ENCODE assay signal across 8 mouse cellular contexts in genomic region chr5:115235323-115235771, GRCm38 (mm10). TPM values are rescaled to one million over a fixed set of nuclear protein-coding genes. Genes with fewer than 3 reads are reported as not detected.
DNase-seq lines count a peak whose midpoint lies in the region; ATAC-seq lines count a peak whose summit lies in the region.

No protein-coding gene starts in this region.

- ATAC-seq in hindbrain, embryonic 14.5 days (ENCODE audit: low FRiP score): peak; percentile 41
- no peak for ATAC-seq in megakaryocyte-erythroid progenitor cell, adult 5-6 weeks (replicated peaks; ENCODE audit: low FRiP score, low TSS enrichment, poor library complexity, severe bottlenecking)

- peaks cover 10% of the 10 kb centered on the region for H3K4me1 ChIP-seq in hindbrain, embryonic 14.5 days (replicated peaks; ENCODE audit: control insufficient read depth, insufficient read depth, low read length)

- DNase-seq in ZHBTc4 (ENCODE audit: low read depth, low spot score): peak; percentile 72
- DNase-seq in cerebellum, postnatal 14 days: peak; percentile 74 to 75
- peak; percentile 58 for DNase-seq in gastrocnemius, adult 18-20 months (ENCODE audit: low spot score)
- DNase-seq in hindbrain, embryonic 14.5 days (ENCODE audit: low spot score): peak; percentile 52
- peak; percentile 65 for DNase-seq in left cerebral cortex, adult 11 months (ENCODE audit: low spot score)
- peak; percentile 69 for DNase-seq in lung, postnatal 10 days
- peak; percentile 63 for DNase-seq in retina, embryonic 14.5 days (ENCODE audit: low spot score)

- H3K4me2 ChIP-seq in hindbrain, embryonic 14.5 days (replicated peaks): peak overlapping the region; percentile 69

- 1% methylated on average over 33 of the region's 45 CpGs for WGBS in hindbrain, embryonic 14.5 days

- H3K9ac ChIP-seq in hindbrain, embryonic 14.5 days: peak overlapping the region; percentile 66

- H3K36me3 ChIP-seq in hindbrain, embryonic 14.5 days (replicated peaks; ENCODE audit: control insufficient read depth, insufficient read depth): peaks cover 9% of the 10 kb centered on the region

- no peaks in the 10 kb centered on the region for H3K9me3 ChIP-seq in hindbrain, embryonic 14.5 days (ENCODE audit: control insufficient read depth, low read length)

- H3K27me3 ChIP-seq in hindbrain, embryonic 14.5 days (ENCODE audit: control insufficient read depth, insufficient read depth, low read length): peaks cover 16% of the 10 kb centered on the region

- peak overlapping the region; percentile 41 for H3K4me3 ChIP-seq in hindbrain, embryonic 14.5 days (replicated peaks; ENCODE audit: low read length)

- H3K27ac ChIP-seq in hindbrain, embryonic 14.5 days: peak overlapping the region; percentile 63; the same call in 1 of the 2 replicates

RNA-seq across cellular contexts. Expression of gene Pop5, which starts 0.3 kb away (rescaled TPM):
- total RNA-seq in gastrocnemius, adult 18-20 months (2021): 10 to 100 TPM; 34.9 to 39.3 TPM
- polyA plus RNA-seq in hindbrain, embryonic 14.5 days (2014; fragmentation: Nextera tagmentation; extraction: Ambion mirVana): 107 and 114 TPM in 2 replicates
- 130 and 136 TPM in 2 replicates for total RNA-seq in megakaryocyte-erythroid progenitor cell, adult 5-6 weeks (2014; fragmentation: Nextera tagmentation)
- total RNA-seq in megakaryocyte-erythroid progenitor cell, adult 5-6 weeks (2017): 69.1 and 154 TPM in 2 replicates

RNA-seq across cellular contexts. Expression of gene Rnf10, which starts 37.4 kb away (rescaled TPM):
- 100 to 1,000 TPM; 275 to 312 TPM for total RNA-seq in gastrocnemius, adult 18-20 months (2021)
- 101 and 113 TPM in 2 replicates for polyA plus RNA-seq in hindbrain, embryonic 14.5 days (2014; fragmentation: Nextera tagmentation; extraction: Ambion mirVana)
- 47.4 and 71.5 TPM in 2 replicates for total RNA-seq in megakaryocyte-erythroid progenitor cell, adult 5-6 weeks (2014; fragmentation: Nextera tagmentation)
- 35.9 and 36.9 TPM in 2 replicates for total RNA-seq in megakaryocyte-erythroid progenitor cell, adult 5-6 weeks (2017)

RNA-seq across cellular contexts. Expression of gene Cabp1, which starts 41.2 kb away (rescaled TPM):
- total RNA-seq in gastrocnemius, adult 18-20 months (2021): 1 to 10 TPM in 1 of 2 experiments, under 1 TPM in 1; 0.50 to 1.2 TPM
- 17.7 and 22.8 TPM in 2 replicates for polyA plus RNA-seq in hindbrain, embryonic 14.5 days (2014; fragmentation: Nextera tagmentation; extraction: Ambion mirVana)
- total RNA-seq in megakaryocyte-erythroid progenitor cell, adult 5-6 weeks (2014; fragmentation: Nextera tagmentation): not detected in 2 replicates
- total RNA-seq in megakaryocyte-erythroid progenitor cell, adult 5-6 weeks (2017): not detected in 2 replicates

RNA-seq across cellular contexts. Expression of gene Coq5, which starts 44.1 kb away (rescaled TPM):
- total RNA-seq in gastrocnemius, adult 18-20 months (2021): 10 to 100 TPM; 81.3 to 91.7 TPM
- 52.5 and 57.6 TPM in 2 replicates for polyA plus RNA-seq in hindbrain, embryonic 14.5 days (2014; fragmentation: Nextera tagmentation; extraction: Ambion mirVana)
- total RNA-seq in megakaryocyte-erythroid progenitor cell, adult 5-6 weeks (2014; fragmentation: Nextera tagmentation): 23.0 and 35.5 TPM in 2 replicates
- total RNA-seq in megakaryocyte-erythroid progenitor cell, adult 5-6 weeks (2017): 71.1 and 78.6 TPM in 2 replicates
